Mouse (Mus musculus) left cerebral cortex, adult 8-10 months (tissue): ENCODE data around the gene Abca1. TPM values are rescaled to one million over a fixed set of nuclear protein-coding genes. Genes with fewer than 3 reads are reported as not detected.

Source experiments
- DNase-seq, 2 experiments: peaks; one replicate each; pipeline ENCODE4 v3.0.0; 2022; ENCODE audit warnings: low spot score in 2 of 2
- total RNA-seq, 4 experiments: library from RNA; stranded (reverse); gene quantifications; 2 replicates each; pipeline ENCODE4 v1.2.4; 2022

Gene Abca1
- total RNA-seq, 4 experiments from 2014 or later = 22.3 to 28.5 (median 23.2) TPM

- no peak for DNase-seq
These were observed 10.1 kb downstream of the Abca1 start for GRCm38 (mm10) chr4:53149644-53150043.

GRCm38 (mm10) chr4:53148817-53149216 is 10.9 kb downstream of the Abca1 start:
- DNase-seq = no peak

GRCm38 (mm10) chr4:53147454-53147853 is 12.2 kb downstream of the Abca1 start:
- no peak for DNase-seq

GRCm38 (mm10) chr4:53147046-53147445 is 12.6 kb downstream of the Abca1 start:
- DNase-seq = no peak

GRCm38 (mm10) chr4:53146227-53146949 is 13.3 kb downstream of the Abca1 start:
- no peak for DNase-seq

GRCm38 (mm10) chr4:53145434-53146168 is 14.1 kb downstream of the Abca1 start:
- DNase-seq = no peak

GRCm38 (mm10) chr4:53144571-53144970 is 15.1 kb downstream of the Abca1 start:
- DNase-seq = no peak

GRCm38 (mm10) chr4:53144021-53144420 is 15.7 kb downstream of the Abca1 start:
- DNase-seq = no peak

- DNase-seq = no peak
These were observed 19.0 kb downstream of the Abca1 start for GRCm38 (mm10) chr4:53140678-53141077.

GRCm38 (mm10) chr4:53139495-53139894 is 20.2 kb downstream of the Abca1 start:
- DNase-seq = no peak

- DNase-seq = no peak
These were observed 20.7 kb downstream of the Abca1 start for GRCm38 (mm10) chr4:53138974-53139373.

GRCm38 (mm10) chr4:53137087-53137486 is 22.6 kb downstream of the Abca1 start:
- DNase-seq = no peak

- no peak for DNase-seq
These were observed 24.9 kb downstream of the Abca1 start for GRCm38 (mm10) chr4:53134816-53135215.

- no peak for DNase-seq
These were observed 25.7 kb downstream of the Abca1 start for GRCm38 (mm10) chr4:53133995-53134394.

GRCm38 (mm10) chr4:53131538-53131937 is 28.2 kb downstream of the Abca1 start:
- no peak for DNase-seq

GRCm38 (mm10) chr4:53130622-53131517 is 28.8 kb downstream of the Abca1 start:
- DNase-seq = no peak

- DNase-seq = no peak
These were observed 29.9 kb downstream of the Abca1 start for GRCm38 (mm10) chr4:53129716-53130301.

GRCm38 (mm10) chr4:53127266-53127665 is 32.4 kb downstream of the Abca1 start:
- no peak for DNase-seq

- no peak for DNase-seq
These were observed 32.9 kb downstream of the Abca1 start for GRCm38 (mm10) chr4:53126794-53127193.

GRCm38 (mm10) chr4:53124837-53125490 is 34.7 kb downstream of the Abca1 start:
- DNase-seq = no peak

GRCm38 (mm10) chr4:53122310-53122709 is 37.4 kb downstream of the Abca1 start:
- DNase-seq = no peak
